Comparison of ENCODE assay signal across 31 mouse cellular contexts in the genomic region with DNA sequence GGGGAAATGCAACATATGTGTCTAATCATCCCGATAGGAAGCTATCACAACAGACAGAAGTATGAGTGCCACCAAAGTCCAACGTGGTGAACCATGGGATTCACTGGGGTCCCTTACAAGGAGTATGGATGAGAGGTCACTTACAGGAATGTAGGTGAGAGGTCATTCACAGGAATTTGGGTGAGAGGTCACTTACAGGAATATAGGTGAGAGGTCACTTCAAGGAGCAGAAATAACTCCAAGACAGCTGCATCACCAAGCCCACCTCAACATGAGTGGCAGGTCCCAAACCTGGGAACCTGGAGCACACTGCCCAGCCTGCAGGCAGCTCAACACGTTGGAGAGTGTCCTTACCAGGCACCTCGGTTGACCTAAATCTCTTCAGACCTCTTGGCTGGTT.
DNase-seq lines count a peak whose midpoint lies in the region; ATAC-seq lines count a peak whose summit lies in the region.
"Had no signal": no experiment of that assay in that cellular context is flagged by ENCODE, and none has a peak within 500 bp of the region (broad histone marks: within the 10 kb centered on the region; RNA-seq: fewer than 3 reads in every experiment).

No protein-coding gene starts in this region.

- no peaks in the 10 kb centered on the region for H3K36me3 ChIP-seq in heart, embryonic 11.5 days (ENCODE audit: control insufficient read depth, insufficient read depth, low read length)
- no peaks in the 10 kb centered on the region for H3K36me3 ChIP-seq in heart, embryonic 12.5 days
- H3K36me3 ChIP-seq: embryonic facial prominence, embryonic 12.5 days; G1E; hindbrain, embryonic 12.5 days; intestine, embryonic 15.5 days; midbrain, embryonic 12.5 days; neural tube, embryonic 12.5 days had no signal

- H3K9ac ChIP-seq in heart, embryonic 11.5 days (ENCODE audit: low read depth, low read length) = no peak overlapping the region
- H3K9ac ChIP-seq in heart, embryonic 12.5 days = no peak overlapping the region
- H3K9ac ChIP-seq: embryonic facial prominence, embryonic 12.5 days; hindbrain, embryonic 12.5 days; intestine, embryonic 15.5 days; midbrain, embryonic 12.5 days; neural tube, embryonic 12.5 days had no signal

- no peaks in the 10 kb centered on the region for H3K27me3 ChIP-seq in heart, embryonic 11.5 days (ENCODE audit: control insufficient read depth, insufficient read depth, low read length)
- no peaks in the 10 kb centered on the region for H3K27me3 ChIP-seq in heart, embryonic 12.5 days (replicated peaks)
- H3K27me3 ChIP-seq: embryonic facial prominence, embryonic 12.5 days; hindbrain, embryonic 12.5 days; intestine, embryonic 15.5 days; megakaryocyte, embryonic 14.5 days; midbrain, embryonic 12.5 days; neural tube, embryonic 12.5 days had no signal

- peak; percentile 27 to 35 for DNase-seq in heart, adult 18-20 months
- DNase-seq in heart, postnatal 4 days = peak; percentile 9
- peak; percentile 34 for DNase-seq in kidney, adult 9 months
- DNase-seq in kidney, postnatal 10 days = no peak
- DNase-seq in ovary, postnatal 14 days (ENCODE audit: low spot score) = no peak
- DNase-seq: adrenal gland, postnatal 14 days; cerebellum, adult 11-12 months; cerebellum, adult 9-11 months; embryo, embryonic 11 days; gastrocnemius, postnatal 14 days; layer of hippocampus, postnatal 36 days; lung, adult 18-20 months; lung, postnatal 4 days; right cerebral cortex, postnatal 4 days; thymus, adult 18-20 months; thymus, postnatal 25 days had no signal

- H3K4me3 ChIP-seq in heart, embryonic 11.5 days (ENCODE audit: low read depth, low read length) = no peak overlapping the region
- no peak overlapping the region for H3K4me3 ChIP-seq in heart, embryonic 12.5 days
- H3K4me3 ChIP-seq: embryonic facial prominence, embryonic 12.5 days; hindbrain, embryonic 12.5 days; intestine, embryonic 15.5 days; megakaryocyte, embryonic 14.5 days; midbrain, embryonic 12.5 days; myocyte; neural tube, embryonic 12.5 days had no signal

- H3K27ac ChIP-seq in heart, embryonic 11.5 days (ENCODE audit: low read depth, low read length) = no peak overlapping the region
- no peak overlapping the region for H3K27ac ChIP-seq in heart, embryonic 12.5 days (ENCODE audit: poor library complexity, severe bottlenecking)
- H3K27ac ChIP-seq: embryonic facial prominence, embryonic 12.5 days; hindbrain, embryonic 12.5 days; hindbrain, postnatal 0 days; intestine, embryonic 15.5 days; midbrain, embryonic 12.5 days; neural tube, embryonic 12.5 days; stomach, postnatal 0 days had no signal

- no peak for ATAC-seq in heart, embryonic 11.5 days (replicated peaks; ENCODE audit: insufficient number of reproducible peaks, low FRiP score, low TSS enrichment)
- no peak for ATAC-seq in heart, embryonic 12.5 days (ENCODE audit: insufficient number of reproducible peaks, low FRiP score)
- ATAC-seq: forebrain, embryonic 14.5 days; hindbrain, postnatal 0 days; intestine, embryonic 15.5 days; lung, postnatal 0 days had no signal

- H3K4me2 ChIP-seq in heart, embryonic 11.5 days = no peak overlapping the region
- H3K4me2 ChIP-seq in heart, embryonic 12.5 days = no peak overlapping the region
- H3K4me2 ChIP-seq: embryonic facial prominence, embryonic 12.5 days; hindbrain, embryonic 12.5 days; intestine, embryonic 15.5 days; liver, embryonic 11.5 days; midbrain, embryonic 12.5 days; neural tube, embryonic 12.5 days had no signal

- no peaks in the 10 kb centered on the region for H3K4me1 ChIP-seq in heart, embryonic 11.5 days (ENCODE audit: control insufficient read depth, insufficient read depth, low read length)
- H3K4me1 ChIP-seq in heart, embryonic 12.5 days (replicated peaks) = no peaks in the 10 kb centered on the region
- H3K4me1 ChIP-seq: embryonic facial prominence, embryonic 12.5 days; hindbrain, embryonic 12.5 days; intestine, embryonic 15.5 days; megakaryocyte, embryonic 14.5 days; midbrain, embryonic 12.5 days; neural tube, embryonic 12.5 days had no signal

- no peaks in the 10 kb centered on the region for H3K9me3 ChIP-seq in heart, embryonic 11.5 days (replicated peaks; ENCODE audit: control insufficient read depth, low read length)
- no peaks in the 10 kb centered on the region for H3K9me3 ChIP-seq in heart, embryonic 12.5 days (replicated peaks)
- H3K9me3 ChIP-seq: embryonic facial prominence, embryonic 12.5 days; hindbrain, embryonic 12.5 days; intestine, embryonic 15.5 days; midbrain, embryonic 12.5 days; neural tube, embryonic 12.5 days had no signal

- 56% methylated on average over 4 of the region's 4 CpGs for WGBS in heart, embryonic 11.5 days (ENCODE audit: insufficient replicate concordance)
- WGBS in heart, embryonic 12.5 days = 48% methylated on average over 4 of the region's 4 CpGs

Comparison
In these comparisons a context has a peak if more than half of its experiments do, and no peak if none do; other contexts are left out.
1. DNase-seq: peak in heart, adult 18-20 months (2 of 2), heart, postnatal 4 days (single experiment) and kidney, adult 9 months (single experiment); none in kidney, postnatal 10 days (single experiment) and ovary, postnatal 14 days (single experiment).